Mouse (Mus musculus) MEL (cell line): ENCODE results near the gene Cdc42ep5. TPM values are rescaled to one million over a fixed set of nuclear protein-coding genes. Genes with fewer than 3 reads are reported as not detected.

Experiments
- DNase-seq: peaks from one replicate; pipeline ENCODE4 v3.0.0; 2011; ENCODE audit warnings: low read depth, low spot score
- H3K27ac ChIP-seq: 2 replicates; pipeline ENCODE4 v1.5.1; 2012; ENCODE audit warnings: low read depth, mild to moderate bottlenecking, control low read depth, low read length, moderate library complexity; ENCODE audit not compliant: control insufficient read depth
- H3K27me3 ChIP-seq, 2 experiments: fragments of 150-350 bp in 1 of 2; sonication (generic) in 1 of 2; 2 replicates each; pipeline ENCODE4 v1.6.1; 2012; ENCODE audit warnings: low read length in 2 of 2, mild to moderate bottlenecking in 2 of 2, improper control_type of control experiment in 1 of 2, moderate library complexity in 1 of 2; ENCODE audit not compliant: insufficient read depth in 2 of 2, control insufficient read depth in 1 of 2
- H3K36me3 ChIP-seq, 2 experiments: 2 replicates each; pipeline ENCODE4 v1.6.1; 2012 to 2014; ENCODE audit warnings: low read length in 2 of 2, improper control_type of control experiment in 1 of 2, inconsistent platforms in 1 of 2, mild to moderate bottlenecking in 1 of 2; ENCODE audit not compliant: insufficient read depth in 2 of 2, control insufficient read depth in 1 of 2
- H3K4me1 ChIP-seq, 2 experiments: fragments of 150-350 bp in 1 of 2; sonication (generic) in 1 of 2; 2 replicates each; pipeline ENCODE4 v1.6.1; 2012; ENCODE audit warnings: low read length in 2 of 2, improper control_type of control experiment in 1 of 2, mild to moderate bottlenecking in 1 of 2; ENCODE audit not compliant: insufficient read depth in 2 of 2, control insufficient read depth in 1 of 2
- H3K4me3 ChIP-seq, 2 experiments: fragments of 150-350 bp in 1 of 2; sonication (generic) in 1 of 2; 2 replicates each; pipeline ENCODE4 v1.5.1; 2012; ENCODE audit warnings: low read depth in 2 of 2, low read length in 2 of 2, mild to moderate bottlenecking in 2 of 2, moderate library complexity in 2 of 2, control low read depth in 1 of 2, improper control_type of control experiment in 1 of 2; ENCODE audit not compliant: control insufficient read depth in 1 of 2, insufficient read depth in 1 of 2
- H3K79me2 ChIP-seq: 2 replicates; pipeline ENCODE4 v1.6.1; 2012; ENCODE audit warnings: mild to moderate bottlenecking, low read length, moderate library complexity; ENCODE audit not compliant: control insufficient read depth, poor library complexity, insufficient read depth
- H3K9ac ChIP-seq: 2 replicates; pipeline ENCODE4 v1.6.1; 2012; ENCODE audit warnings: low read depth, mild to moderate bottlenecking, control low read depth, low read length, moderate library complexity; ENCODE audit not compliant: control insufficient read depth, poor library complexity, severe bottlenecking
- H3K9me3 ChIP-seq: fragments of 150-350 bp; sonication (generic); replicated peaks from 2 replicates; pipeline ENCODE4 v1.6.1; 2012; ENCODE audit warnings: mild to moderate bottlenecking, low read length, improper control_type of control experiment, moderate library complexity; ENCODE audit not compliant: insufficient read depth
- BHLHE40 ChIP-seq: IDR thresholded peaks from 2 replicates; pipeline ENCODE4 v1.6.1; 2012; ENCODE audit warnings: low read depth, mild to moderate bottlenecking, inconsistent platforms, low read length, improper control_type of control experiment, borderline replicate concordance
- CHD2 ChIP-seq: IDR thresholded peaks from 2 replicates; pipeline ENCODE4 v1.6.1; 2011; ENCODE audit warnings: low read length, improper control_type of control experiment
- CTCF ChIP-seq, 3 experiments: IDR thresholded peaks in 2 of 3; conservative IDR thresholded peaks in 1 of 3; 2 replicates each; pipeline ENCODE4 v1.5.1; 2011 to 2012; ENCODE audit warnings: low read length in 3 of 3, low read depth in 2 of 3, mild to moderate bottlenecking in 2 of 3, improper control_type of control experiment in 1 of 3, inconsistent platforms in 1 of 3, mixed read lengths in 1 of 3, moderate library complexity in 1 of 3; ENCODE audit not compliant: control insufficient read depth in 1 of 3, insufficient read depth in 1 of 3, poor library complexity in 1 of 3, severe bottlenecking in 1 of 3
- EP300 ChIP-seq, 2 experiments: IDR thresholded peaks; 2 replicates each; pipeline ENCODE4 v1.6.1; 2011; ENCODE audit warnings: improper control_type of control experiment in 2 of 2, low read length in 2 of 2, low read depth in 1 of 2, mild to moderate bottlenecking in 1 of 2
- ETS1 ChIP-seq: IDR thresholded peaks from 2 replicates; pipeline ENCODE4 v1.6.1; 2012; ENCODE audit warnings: low read depth, mild to moderate bottlenecking, inconsistent platforms, low read length, improper control_type of control experiment, moderate library complexity
- JUND ChIP-seq: IDR thresholded peaks from 2 replicates; pipeline ENCODE4 v1.6.1; 2011; ENCODE audit warnings: low read depth, mild to moderate bottlenecking, improper control_type of control experiment, low read length
- KAT2A ChIP-seq: conservative IDR thresholded peaks from 2 replicates; pipeline ENCODE4 v1.6.1; 2012; ENCODE audit warnings: low read depth, low read length, improper control_type of control experiment, inconsistent platforms
- MAFK ChIP-seq: IDR thresholded peaks from 2 replicates; pipeline ENCODE4 v1.6.1; 2011; ENCODE audit warnings: low read depth, mild to moderate bottlenecking, low read length, improper control_type of control experiment, borderline replicate concordance
- MAX ChIP-seq: IDR thresholded peaks from 2 replicates; pipeline ENCODE4 v1.6.1; 2011; ENCODE audit warnings: low read length, improper control_type of control experiment
- MYB ChIP-seq: IDR thresholded peaks from 2 replicates; pipeline ENCODE4 v1.6.1; 2011; ENCODE audit warnings: mild to moderate bottlenecking, low read depth, low read length, improper control_type of control experiment
- NELFE ChIP-seq: IDR thresholded peaks from 2 replicates; pipeline ENCODE4 v1.6.1; 2011; ENCODE audit warnings: low read depth, low read length, improper control_type of control experiment
- POLR2A ChIP-seq, 2 experiments: IDR thresholded peaks; 2 replicates each; pipeline ENCODE4 v1.6.1; 2011 to 2012; ENCODE audit warnings: low read length in 2 of 2, mild to moderate bottlenecking in 2 of 2, control low read depth in 1 of 2, improper control_type of control experiment in 1 of 2, low read depth in 1 of 2, moderate library complexity in 1 of 2; ENCODE audit not compliant: control insufficient read depth in 1 of 2, insufficient read depth in 1 of 2, poor library complexity in 1 of 2
- POLR2AphosphoS2 ChIP-seq: IDR thresholded peaks from 2 replicates; pipeline ENCODE4 v1.6.1; 2011; ENCODE audit warnings: low read length, improper control_type of control experiment
- SIN3A ChIP-seq: IDR thresholded peaks from 2 replicates; pipeline ENCODE4 v1.6.1; 2012; ENCODE audit warnings: low read length, improper control_type of control experiment, inconsistent platforms
- SMC3 ChIP-seq: IDR thresholded peaks from 2 replicates; pipeline ENCODE4 v1.6.1; 2011; ENCODE audit warnings: low read depth, low read length, improper control_type of control experiment
- TAL1 ChIP-seq: IDR thresholded peaks from 2 replicates; pipeline ENCODE4 v1.6.1; 2012; ENCODE audit warnings: mild to moderate bottlenecking, inconsistent platforms, low read length, moderate library complexity, mixed read lengths
- TBP ChIP-seq: IDR thresholded peaks from 2 replicates; pipeline ENCODE4 v1.8.0; 2011; ENCODE audit warnings: low read depth, low read length, improper control_type of control experiment
- TCF12 ChIP-seq: IDR thresholded peaks from 2 replicates; pipeline ENCODE4 v1.6.1; 2014; ENCODE audit warnings: low read depth, mild to moderate bottlenecking, inconsistent platforms, low read length, improper control_type of control experiment, moderate library complexity
- UBTF ChIP-seq: IDR thresholded peaks from 2 replicates; pipeline ENCODE4 v1.6.1; 2012; ENCODE audit warnings: low read depth, mild to moderate bottlenecking, inconsistent platforms, low read length, improper control_type of control experiment, moderate library complexity, borderline replicate concordance; ENCODE audit not compliant: insufficient read depth
- USF2 ChIP-seq, 2 experiments: IDR thresholded peaks; 2 replicates each; pipeline ENCODE4 v1.6.1; 2011 to 2012; ENCODE audit warnings: improper control_type of control experiment in 2 of 2, low read length in 2 of 2, borderline replicate concordance in 1 of 2, inconsistent platforms in 1 of 2, low read depth in 1 of 2, mild to moderate bottlenecking in 1 of 2; ENCODE audit not compliant: insufficient read depth in 1 of 2
- ZKSCAN1 ChIP-seq: IDR thresholded peaks from 2 replicates; pipeline ENCODE4 v1.6.1; 2012; ENCODE audit warnings: low read depth, mild to moderate bottlenecking, inconsistent platforms, low read length, improper control_type of control experiment, moderate library complexity
- ZMIZ1 ChIP-seq: IDR thresholded peaks from 2 replicates; pipeline ENCODE4 v1.6.1; 2012; ENCODE audit warnings: low read depth, mild to moderate bottlenecking, inconsistent platforms, low read length, improper control_type of control experiment, moderate library complexity
- polyA plus RNA-seq, 2 experiments: library from polyadenylated mRNA; stranded (reverse) in 1 of 2; unstranded in 1 of 2; fragments of >175 nt in 1 of 2; fragments of >200 nt in 1 of 2; gene quantifications; 2 replicates each; pipeline versions ENCODE4 v1.2.1 to v1.2.4; 2012; ENCODE audit warnings: low replicate concordance in 2 of 2, low read depth in 1 of 2; ENCODE audit not compliant: insufficient read length in 2 of 2, insufficient read depth in 1 of 2, missing spikeins in 1 of 2
- total RNA-seq: library from RNA; depleted of rRNA; stranded (reverse); fragments of 300-350 nt; gene quantifications from 2 replicates; pipeline ENCODE4 v1.2.3, GENCODE M21; 2012

The Cdc42ep5 gene
- total and polyA plus RNA-seq, 3 experiments: 0.24 TPM; not detected in 2

- H3K9ac ChIP-seq: peak overlapping the region; percentile 81
- DNase-seq: peak; percentile 26
- H3K9me3 ChIP-seq: no peaks in the 10 kb centered on the region
- H3K4me3 ChIP-seq: peak overlapping the region; percentile 80 to 98
- TF ChIP-seq POLR2A (IDR thresholded peaks at IDR 0.05; ENCODE audit: control insufficient read depth in 1 of 2, insufficient read depth in 1 of 2, low read depth in 1 of 2, low read length in 2 of 2, poor library complexity in 1 of 2) (no peak), CHD2 (no peak), EP300 (IDR thresholded peaks at IDR 0.05; ENCODE audit: low read depth in 1 of 2, low read length in 2 of 2) (no peak), MYB (no peak), TCF12 (peak; percentile 8; the same call in 1 of the 2 replicates), ZKSCAN1 (no peak), MAX (peak; percentile 2; the same call in 1 of the 2 replicates), CTCF (IDR thresholded peaks at IDR 0.05 in 2 of 3, conservative IDR thresholded peaks at IDR 0.05 in 1 of 3; ENCODE audit: control insufficient read depth in 1 of 3, insufficient read depth in 1 of 3, low read depth in 2 of 3, low read length in 3 of 3, poor library complexity in 1 of 3, severe bottlenecking in 1 of 3) (no peak), NELFE (no peak), ZMIZ1 (peak; percentile 9; the same call in 1 of the 2 replicates), JUND (no peak), TBP (no peak), SIN3A (peak; percentile 49; the same call in 1 of the 2 replicates), TAL1 (no peak)
- H3K27me3 ChIP-seq: no peaks in the 10 kb centered on the region
- peaks cover 0 to 9% of the 10 kb centered on the region in 2 experiments; a peak in 1 of 4 replicates for H3K4me1 ChIP-seq
- peak overlapping the region; percentile 92 for H3K27ac ChIP-seq
- H3K79me2 ChIP-seq: peaks cover 4% of the 10 kb centered on the region; the same call in 1 of the 2 replicates
- H3K36me3 ChIP-seq: peaks cover 2 to 3% of the 10 kb centered on the region in 2 experiments; a peak in 2 of 4 replicates
Measured at GRCm38 (mm10) chr7:4148341-4149208, 16.1 kb downstream of the Cdc42ep5 start.

- no peak overlapping the region for H3K4me3 ChIP-seq
- H3K9me3 ChIP-seq: no peaks in the 10 kb centered on the region
- peaks cover 4% of the 10 kb centered on the region; the same call in 1 of the 2 replicates for H3K79me2 ChIP-seq
- no peak for DNase-seq
- no peak for TF ChIP-seq CTCF (IDR thresholded peaks at IDR 0.05 in 2 of 3, conservative IDR thresholded peaks at IDR 0.05 in 1 of 3; ENCODE audit: control insufficient read depth in 1 of 3, insufficient read depth in 1 of 3, low read depth in 2 of 3, low read length in 3 of 3, poor library complexity in 1 of 3, severe bottlenecking in 1 of 3)
- no peak for TF ChIP-seq CHD2
- no peak for TF ChIP-seq USF2 (IDR thresholded peaks at IDR 0.05; ENCODE audit: borderline replicate concordance in 1 of 2, insufficient read depth in 1 of 2, low read depth in 1 of 2, low read length in 2 of 2)
- TF ChIP-seq EP300 (IDR thresholded peaks at IDR 0.05; ENCODE audit: low read depth in 1 of 2, low read length in 2 of 2): no peak
- TF ChIP-seq TCF12: no peak
- no peak for TF ChIP-seq MYB
- TF ChIP-seq ZKSCAN1: no peak
- no peak for TF ChIP-seq SMC3
- no peak for TF ChIP-seq POLR2A (IDR thresholded peaks at IDR 0.05; ENCODE audit: control insufficient read depth in 1 of 2, insufficient read depth in 1 of 2, low read depth in 1 of 2, low read length in 2 of 2, poor library complexity in 1 of 2)
- no peak for TF ChIP-seq KAT2A
- no peak for TF ChIP-seq POLR2AphosphoS2
- TF ChIP-seq BHLHE40: no peak
- no peak for TF ChIP-seq MAFK
- no peak for TF ChIP-seq ETS1
- no peak for TF ChIP-seq UBTF
- H3K27me3 ChIP-seq: no peaks in the 10 kb centered on the region
- H3K9ac ChIP-seq: no peak overlapping the region
- H3K27ac ChIP-seq: no peak overlapping the region
- peaks cover 0 to 9% of the 10 kb centered on the region in 2 experiments; a peak in 1 of 4 replicates for H3K4me1 ChIP-seq
- peaks cover 2 to 3% of the 10 kb centered on the region in 2 experiments; a peak in 2 of 4 replicates for H3K36me3 ChIP-seq
Measured at GRCm38 (mm10) chr7:4147836-4148235, 16.8 kb downstream of the Cdc42ep5 start.
